Mouse (Mus musculus): ENCODE data around the gene Fam19a3.
"Not testable (repeated sequence)": the region's sequence is repeated elsewhere in the genome, so short reads cannot be mapped to it uniquely, and the experiment has no call there.

Gene Fam19a3

DNA sequence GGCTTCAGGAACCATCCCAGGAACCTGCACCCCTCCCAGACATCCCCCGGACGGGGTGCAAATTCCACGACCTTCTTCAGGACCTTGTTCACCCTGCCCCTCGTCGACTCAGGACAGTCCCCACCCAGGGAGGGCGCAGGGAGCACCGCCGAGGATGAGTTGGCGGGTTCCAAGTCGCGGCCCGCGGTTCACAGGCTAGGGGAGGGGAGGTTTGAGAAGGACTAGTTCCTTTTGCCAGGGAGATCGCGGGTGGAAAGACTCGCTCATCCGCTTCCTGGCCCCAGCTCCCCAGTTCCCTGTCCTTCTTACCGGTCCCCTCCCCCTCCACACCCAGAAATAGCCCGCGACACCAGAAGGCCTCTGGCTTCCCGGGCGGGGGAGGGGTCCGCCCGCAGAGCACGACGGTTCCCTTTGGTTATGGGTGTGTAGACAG, at the start of gene Fam19a3:
TSS of gene Fam19a3 (minus strand) at position 370 of the 433 bp plus-strand sequence.
- no peak for DNase-seq (ENCODE audit: low read depth)

DNA sequence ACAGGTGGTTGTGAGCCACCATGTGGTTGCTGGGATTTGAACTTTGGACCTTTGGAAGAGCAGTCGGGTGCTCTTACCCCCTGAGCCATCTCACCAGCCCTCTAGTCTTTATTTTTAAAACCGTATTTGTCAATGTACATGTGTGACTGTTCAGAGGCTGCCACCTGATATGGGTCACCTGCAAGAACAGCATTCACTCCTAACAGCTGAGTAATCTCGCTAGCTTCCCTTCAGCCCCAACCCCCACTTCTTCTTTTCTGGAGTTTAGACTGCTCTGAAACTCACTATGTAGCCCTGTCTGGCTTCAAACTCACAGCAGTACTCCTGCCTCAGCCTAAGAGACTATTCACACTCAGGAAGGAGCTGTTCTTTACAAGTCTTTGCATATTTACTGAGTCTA, 40.8 kb upstream of the Fam19a3 start:
- DNase-seq (ENCODE audit: low read depth) = no peak

DNA sequence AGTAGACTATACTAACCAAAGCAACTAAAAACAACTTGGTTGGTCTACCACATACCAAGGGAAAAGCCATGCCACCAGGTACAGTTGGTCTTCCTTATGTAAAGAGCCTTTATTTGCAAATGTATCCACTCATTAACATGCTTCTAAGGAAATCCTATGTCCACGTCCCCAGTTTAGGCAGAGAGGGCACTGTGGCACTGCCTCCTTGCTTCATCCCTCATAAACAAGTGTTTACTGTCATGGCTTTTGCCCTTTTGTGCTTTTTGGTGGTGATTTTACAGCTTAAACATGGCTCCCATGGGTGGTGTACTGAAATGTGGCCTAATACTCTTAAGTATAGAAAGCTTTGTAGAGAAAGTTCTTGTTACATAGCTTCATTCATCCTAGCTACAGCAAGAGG, 38.8 kb upstream of the Fam19a3 start:
- DNase-seq (ENCODE audit: low read depth) = no peak

DNA sequence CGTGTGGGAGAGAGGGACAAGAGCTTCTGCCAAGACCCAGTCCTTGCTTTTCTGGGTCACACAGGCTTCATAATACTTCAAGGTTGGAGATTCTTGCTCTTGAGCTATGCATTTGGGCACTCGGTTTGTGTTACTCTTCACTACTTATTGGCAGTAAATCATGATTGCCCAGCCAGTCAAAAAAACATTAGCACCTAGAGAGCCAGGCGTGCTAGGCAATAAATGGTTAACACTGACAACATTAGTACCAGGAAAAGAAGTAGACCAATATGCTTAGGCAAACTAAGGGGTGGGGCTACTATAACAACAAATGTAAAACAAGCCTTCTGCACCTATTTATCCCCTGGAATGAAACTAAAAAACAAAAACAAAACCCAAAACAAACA, 37.1 kb upstream of the Fam19a3 start:
- DNase-seq (ENCODE audit: low read depth) = no peak

DNA sequence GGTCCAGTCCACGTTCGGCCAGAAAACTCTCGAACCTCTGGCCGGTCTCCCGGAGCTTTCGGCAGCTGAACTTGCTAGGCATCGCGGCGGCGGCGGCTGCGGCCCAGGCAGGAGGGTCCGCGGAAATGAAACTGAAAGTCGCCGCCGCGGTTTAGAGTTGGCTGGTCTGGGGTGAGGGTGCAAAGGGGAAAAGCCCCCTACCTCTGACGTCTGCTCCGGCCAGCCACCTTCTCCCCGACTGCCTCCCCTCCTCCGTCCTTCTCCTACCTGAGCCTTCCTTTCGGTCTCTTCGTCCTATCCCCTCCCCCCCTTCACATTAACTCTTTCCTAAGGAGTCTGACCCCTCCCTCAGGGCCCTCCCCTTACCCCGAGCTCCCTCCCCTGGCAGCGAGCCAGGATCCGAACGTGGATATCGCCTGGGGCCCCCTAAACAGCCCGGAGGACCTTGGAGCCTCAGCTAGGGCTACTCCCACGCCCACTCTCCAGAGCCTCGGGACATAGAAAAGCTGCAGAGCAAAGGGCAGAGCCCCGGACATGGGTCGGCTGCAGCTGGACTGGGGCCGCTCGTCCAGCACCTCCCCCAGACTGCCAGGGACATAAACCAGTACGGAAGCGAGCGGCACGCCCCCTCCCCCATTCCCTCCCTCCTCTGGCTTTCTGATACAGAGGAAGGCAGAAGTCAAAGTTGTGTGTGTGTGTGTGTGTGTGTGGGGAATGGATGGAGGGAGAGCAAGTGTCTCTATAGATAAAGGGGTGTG, 36.5 kb upstream of the Fam19a3 start, which contains the start of gene Mov10:
TSS of gene Mov10 (minus strand) at position 573 of the 758 bp plus-strand sequence.
- peak; percentile 53 for DNase-seq (ENCODE audit: low read depth)

DNA sequence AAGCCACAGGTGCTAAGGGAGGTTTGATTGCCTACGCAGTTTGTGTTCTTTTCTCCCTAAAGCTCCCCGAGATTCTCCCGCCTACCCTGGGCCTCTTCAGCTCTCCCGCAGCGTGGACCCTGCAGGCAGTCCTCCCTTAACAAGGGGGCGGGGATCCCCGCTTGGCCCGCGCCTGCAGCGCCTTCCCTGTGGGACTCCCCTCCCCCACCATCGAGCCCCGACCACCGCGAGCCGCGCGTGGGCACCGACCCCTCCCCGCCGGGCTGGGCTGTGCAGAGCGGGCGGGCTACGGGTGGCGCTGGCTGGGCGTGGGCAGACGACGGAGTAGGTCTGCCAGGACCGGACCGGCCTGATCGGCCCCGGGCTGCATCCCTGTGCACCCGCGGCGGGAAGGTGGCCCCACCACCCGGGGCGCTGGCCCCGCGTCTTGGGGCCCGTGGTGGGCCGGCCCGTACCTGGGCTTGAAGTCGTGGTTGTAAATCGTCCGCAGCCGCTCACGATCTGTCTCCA, 35.9 kb upstream of the Fam19a3 start:
- no peak for DNase-seq (ENCODE audit: low read depth)

DNA sequence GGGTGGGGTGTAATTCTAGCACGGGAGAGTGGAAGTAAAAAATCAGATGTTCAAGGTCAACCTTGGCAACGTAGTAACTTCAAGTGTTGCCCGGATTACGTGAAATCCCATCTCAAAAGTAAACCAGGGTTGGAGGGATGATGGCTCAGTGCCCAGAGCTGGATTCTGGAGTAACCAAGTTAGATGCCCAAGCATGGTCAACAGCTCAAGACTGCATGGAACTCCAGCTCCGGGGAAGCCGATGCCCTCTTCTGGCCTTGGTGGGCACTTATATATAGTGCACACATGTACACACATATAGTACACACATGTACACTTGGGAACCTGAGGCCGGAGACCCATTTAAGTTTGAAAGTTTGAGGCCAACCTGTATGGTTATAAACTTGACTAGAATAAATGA, 34.5 kb upstream of the Fam19a3 start:
- DNase-seq (ENCODE audit: low read depth) = no peak

DNA sequence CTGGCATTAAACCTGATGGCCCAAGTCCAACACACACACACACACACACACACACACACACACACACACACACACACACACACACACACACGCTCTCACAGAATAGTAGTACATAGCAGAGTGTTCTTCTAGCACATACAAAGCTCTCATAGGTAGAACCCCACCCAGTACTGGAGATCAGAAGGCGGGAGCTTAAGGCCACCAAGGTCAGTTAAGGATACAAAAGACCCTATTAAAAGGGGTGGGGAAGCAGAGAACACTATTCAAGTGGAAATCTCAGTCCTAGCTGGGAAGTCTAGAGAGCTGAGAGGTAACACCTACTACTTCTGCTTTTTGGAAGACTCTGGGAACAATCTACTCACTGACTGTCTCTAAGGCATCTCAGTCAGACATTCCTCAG, 33.7 kb upstream of the Fam19a3 start:
- DNase-seq (ENCODE audit: low read depth) = no peak

DNA sequence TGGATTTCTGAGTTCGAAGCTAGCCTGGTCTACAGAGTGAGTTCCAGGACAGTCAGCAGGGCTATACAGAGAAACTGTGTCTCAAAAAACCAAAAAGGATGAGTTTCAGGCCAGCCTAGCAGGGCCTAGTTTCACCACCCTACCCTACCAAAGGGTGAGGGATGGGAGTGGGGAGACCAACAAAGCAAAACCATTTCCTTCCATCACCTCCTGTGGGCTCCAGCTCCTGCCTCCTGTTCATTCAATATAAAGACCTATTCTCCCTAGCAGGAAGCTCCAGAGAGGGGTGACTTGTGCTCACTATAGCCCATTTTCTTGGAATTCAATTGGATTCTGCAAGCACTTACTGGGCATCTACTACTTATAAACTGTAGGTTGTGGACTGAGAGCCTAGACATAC, 33.1 kb upstream of the Fam19a3 start:
- DNase-seq (ENCODE audit: low read depth) = no peak

DNA sequence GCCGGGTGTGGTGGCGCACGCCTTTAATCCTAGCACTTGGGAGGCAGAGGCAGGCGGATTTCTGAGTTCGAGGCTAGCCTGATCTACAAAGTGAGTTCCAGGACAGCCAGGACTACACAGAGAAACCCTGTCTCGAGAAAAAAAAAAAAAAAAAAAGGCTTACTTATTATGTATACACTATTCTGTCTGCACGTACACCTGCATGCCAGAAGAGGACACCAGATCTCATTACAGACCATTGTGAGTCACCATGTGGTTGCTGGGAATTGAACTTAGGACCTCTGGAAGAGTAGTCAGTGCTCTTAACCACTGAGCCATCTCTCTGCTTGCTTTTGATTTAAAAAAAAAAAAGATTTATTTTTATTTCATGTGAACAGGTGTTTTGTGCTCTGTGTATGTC, 31.6 kb upstream of the Fam19a3 start:
- DNase-seq (ENCODE audit: low read depth) = not testable (repeated sequence)

DNA sequence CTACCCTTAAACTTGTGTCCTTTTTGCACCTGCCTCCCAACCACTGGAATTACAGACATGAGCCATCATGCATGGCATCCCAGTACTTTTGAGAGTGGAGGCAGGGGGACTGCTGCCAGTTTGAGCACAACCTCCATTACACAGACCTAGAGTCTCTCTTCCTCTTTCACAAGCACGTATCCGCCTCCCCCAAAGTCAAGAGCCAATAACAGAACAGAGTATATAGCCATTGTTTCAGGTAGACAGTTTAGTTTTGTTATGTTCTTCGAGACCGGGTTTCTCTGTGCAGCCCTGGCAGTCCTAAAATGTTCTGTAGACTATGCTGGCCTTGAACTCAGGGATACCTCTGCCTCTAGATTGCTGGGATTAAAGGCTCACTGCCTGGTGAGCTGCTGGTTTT, 30.6 kb upstream of the Fam19a3 start:
- DNase-seq (ENCODE audit: low read depth) = no peak

DNA sequence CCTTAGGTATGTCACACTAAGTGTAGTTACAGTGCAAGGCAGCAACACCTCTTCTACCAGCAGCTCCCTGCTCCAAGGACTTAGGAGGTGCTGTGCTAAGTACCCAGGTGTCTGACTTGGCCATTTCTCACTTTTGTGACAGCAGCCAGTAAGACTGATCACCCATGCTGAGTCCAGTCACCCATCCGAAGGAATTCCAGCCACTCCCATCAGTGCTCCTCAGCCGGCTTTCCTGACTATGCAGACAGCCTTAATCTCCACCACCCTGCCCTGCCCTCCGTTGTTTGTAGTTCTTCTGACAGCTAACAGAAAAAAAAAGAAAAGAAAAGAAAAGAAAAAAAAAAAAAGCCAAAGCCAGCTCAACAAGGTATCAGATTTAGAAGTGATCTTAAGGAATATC, 30.1 kb upstream of the Fam19a3 start:
- DNase-seq (ENCODE audit: low read depth) = no peak

DNA sequence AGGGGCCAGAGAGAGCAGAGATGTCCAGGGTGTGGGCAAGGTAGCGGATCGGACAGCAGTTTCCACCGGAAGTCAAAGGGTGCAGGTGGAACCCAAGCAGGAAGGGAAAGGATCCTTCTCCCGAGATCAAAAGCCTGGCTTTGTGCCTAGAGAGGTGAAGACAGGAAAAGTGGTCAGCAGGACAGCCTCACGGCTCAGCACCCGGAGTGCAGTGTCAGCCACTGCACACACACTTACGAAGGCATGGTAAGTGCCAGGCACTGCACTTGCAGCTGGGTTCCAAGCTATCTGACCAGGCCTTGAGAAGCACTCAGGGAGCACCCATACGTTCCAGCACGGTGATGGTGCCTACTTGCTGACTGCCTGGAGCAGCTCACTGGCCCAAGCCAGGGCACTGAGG, 23.9 kb upstream of the Fam19a3 start:
- no peak for DNase-seq (ENCODE audit: low read depth)

DNA sequence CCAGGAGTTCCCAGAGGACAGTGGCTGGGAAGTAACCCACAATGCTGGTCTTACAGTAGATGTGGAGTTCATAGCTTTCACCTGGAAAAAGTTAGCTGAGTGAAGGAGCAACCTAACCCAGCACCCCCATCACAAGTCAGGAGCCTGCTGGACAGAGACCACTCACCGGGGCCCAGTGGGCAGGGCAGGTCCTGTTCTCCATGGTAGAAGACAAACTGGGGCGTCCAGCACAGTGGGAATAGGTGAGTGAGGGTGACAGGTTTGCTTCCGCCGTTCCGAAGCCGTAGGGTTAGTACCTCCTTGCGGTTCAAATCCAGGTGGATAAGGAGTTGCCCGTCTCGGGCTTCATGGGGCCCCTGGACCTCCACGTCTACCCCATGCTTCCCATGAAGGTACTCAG, 22.7 kb upstream of the Fam19a3 start:
- DNase-seq (ENCODE audit: low read depth) = no peak

DNA sequence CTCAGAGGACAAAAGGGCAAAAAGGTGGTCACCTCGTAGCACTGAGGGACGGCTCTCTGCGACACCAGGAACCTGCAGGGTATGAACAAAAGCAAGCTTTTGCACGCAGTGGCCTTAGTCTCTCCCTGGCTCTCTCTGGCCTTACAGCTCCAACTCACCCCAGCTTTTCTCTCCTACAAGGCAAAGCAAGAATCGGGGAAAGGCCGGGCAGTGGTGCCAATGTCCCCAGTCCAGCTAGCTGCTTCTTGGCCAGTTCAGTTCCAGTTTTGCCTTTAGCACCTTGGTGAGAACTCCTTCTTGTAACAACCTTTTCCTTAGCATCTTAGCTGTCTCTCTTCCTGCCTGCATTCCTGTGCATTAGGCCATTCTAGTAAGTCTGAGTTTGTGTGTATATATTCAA, 19.8 kb upstream of the Fam19a3 start:
- DNase-seq (ENCODE audit: low read depth) = no peak

DNA sequence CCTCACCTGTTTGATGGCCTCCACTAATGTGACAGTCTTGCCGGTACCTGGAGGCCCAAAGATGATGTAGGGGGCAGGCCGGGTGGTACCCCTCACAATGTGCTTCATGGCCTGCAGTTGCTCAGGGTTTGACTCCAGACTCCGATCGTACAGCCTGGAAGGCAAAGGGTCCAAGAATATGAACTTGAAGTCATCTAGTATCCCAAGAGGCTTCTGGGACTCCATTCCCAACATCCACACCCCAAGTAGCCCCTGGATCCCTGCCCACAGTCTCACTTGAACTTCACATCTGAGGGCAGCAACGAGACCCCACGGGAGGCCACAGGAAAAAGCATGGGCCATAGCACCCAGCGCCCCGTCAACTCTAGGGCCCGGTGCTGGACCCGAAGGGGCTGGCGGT, 19.0 kb upstream of the Fam19a3 start:
- DNase-seq (ENCODE audit: low read depth) = no peak

DNA sequence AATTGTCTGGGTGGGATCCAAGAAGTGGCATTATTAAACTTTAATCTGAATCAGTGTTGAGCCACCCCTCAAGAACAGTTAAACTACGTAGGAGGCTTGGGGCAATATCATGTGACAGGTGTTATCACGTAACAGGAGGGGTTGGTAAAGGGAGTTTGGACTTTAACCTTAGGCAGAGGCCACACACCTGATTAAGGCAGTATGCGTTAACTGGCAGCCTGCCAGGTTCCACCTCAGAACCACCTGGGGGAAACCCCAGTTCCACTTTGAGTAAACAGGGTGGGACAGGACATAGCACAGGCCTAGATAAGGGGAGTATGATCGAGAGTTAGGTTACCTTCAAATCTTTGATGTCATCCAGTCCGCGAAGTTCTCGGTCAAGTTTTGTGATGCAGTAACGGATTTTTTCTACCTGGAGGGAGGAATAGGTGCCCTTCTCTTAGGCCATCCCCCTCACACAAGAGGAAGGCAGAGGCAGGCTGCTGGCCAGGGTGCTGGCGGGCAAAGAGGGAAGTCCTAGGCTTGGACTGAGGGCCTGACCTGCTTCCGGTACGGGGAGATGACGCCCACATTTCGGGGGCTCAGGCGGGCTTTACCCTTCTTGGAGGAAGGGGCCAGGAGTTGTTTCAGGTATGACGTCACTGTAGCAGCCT, 14.9 kb upstream of the Fam19a3 start:
- DNase-seq (ENCODE audit: low read depth) = no peak

DNA sequence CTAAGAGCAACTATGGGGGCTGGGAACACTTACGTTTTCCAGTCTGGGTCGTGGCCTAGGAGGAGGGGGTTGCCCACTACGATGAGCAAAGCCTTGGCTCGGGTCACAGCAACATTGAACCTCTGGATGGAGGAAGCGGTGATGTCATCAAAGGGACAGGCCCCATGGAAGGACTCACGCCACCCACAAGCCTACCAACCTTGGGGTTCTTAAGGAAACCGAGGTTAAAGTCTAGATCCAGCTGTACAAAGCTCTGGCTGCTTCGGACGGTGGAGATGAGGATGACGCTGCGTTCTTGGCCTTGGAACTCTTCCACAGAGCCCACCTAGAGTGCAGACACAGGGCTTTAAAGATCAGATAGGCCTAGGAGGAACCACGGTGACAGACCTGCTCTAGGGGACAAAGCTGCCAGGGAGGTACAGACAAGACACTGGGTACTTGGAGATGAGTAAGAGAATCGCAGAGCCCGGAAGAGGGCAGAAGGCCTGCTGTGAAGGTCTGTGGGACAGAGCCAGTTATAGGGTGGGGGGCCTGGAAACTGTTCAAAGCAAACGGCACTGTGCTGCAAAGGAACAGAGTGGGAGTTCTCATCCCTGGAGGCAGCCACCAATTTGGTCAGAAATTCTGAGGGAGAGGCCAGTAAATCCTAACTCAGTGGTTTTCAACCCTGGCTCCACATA, 14.2 kb upstream of the Fam19a3 start:
- no peak for DNase-seq (ENCODE audit: low read depth)

DNA sequence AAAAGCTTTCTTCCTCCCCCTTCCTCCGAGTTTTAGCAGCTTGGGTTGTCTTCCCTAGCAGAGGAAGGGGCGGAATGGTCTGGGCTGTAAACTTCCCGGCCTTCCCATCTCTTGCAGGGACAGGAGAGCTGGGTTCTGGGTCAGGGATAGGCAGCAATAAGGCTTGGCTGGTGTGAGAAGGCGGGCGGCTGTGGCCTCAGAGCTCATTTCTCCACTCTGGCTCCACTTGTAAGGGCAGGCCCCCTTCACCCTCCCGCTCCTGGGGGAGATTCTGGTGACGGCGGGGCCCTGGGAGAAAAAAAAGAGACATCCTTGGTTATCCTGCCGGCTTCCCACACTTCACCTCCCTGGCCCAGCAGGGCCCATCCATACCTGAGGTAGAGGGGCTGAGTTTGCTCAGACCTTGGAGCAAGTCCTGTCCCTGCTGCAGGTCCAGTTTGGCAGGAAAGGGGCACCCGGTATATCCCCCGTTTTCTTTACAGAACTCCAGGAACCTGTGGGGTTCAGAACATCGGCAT, 13.4 kb upstream of the Fam19a3 start:
- no peak for DNase-seq (ENCODE audit: low read depth)

DNA sequence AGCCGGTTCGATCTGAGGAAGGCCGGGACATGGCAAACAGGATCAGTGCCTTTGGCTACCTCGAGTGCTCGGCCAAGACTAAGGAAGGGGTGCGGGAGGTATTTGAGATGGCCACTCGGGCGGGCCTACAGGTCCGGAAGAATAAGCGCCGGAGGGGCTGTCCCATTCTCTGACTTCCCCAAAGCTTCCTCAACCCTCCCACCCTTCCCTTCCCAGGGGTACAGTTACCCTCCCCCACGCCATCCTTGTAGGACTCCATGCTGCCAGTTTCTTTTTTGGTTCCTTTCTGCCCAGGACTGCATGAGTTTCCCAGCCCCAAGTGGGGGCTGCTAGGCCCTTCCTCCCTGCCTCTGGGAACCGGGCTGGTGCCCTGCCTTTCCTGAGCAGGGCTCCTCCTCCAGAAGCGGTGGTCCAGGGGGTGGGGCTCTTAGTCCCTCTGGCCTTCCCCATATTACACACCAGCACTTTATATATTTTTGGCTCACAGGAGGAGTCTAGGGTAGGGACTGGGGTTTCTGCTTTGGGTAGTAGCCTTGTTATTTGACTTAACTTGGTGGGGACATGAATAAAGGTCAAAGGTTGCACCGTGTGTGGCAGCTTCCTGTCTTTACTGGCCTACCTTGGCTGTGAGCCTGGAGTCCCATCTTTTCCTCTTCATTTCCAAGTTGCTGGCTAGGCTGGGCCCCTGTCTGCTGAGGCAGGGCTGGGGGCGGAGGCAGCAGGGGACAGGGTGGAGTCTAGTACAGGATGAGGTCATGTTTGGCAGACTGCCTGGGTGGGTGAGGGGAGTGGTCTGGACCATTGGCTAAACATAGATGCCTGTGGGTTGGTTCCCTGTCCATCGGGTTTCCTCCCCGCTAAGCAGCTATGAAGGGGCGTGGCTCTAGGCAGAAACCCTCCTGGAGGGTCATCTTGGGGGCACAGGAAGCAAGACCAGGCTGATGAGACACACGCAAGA, 12.5 kb upstream of the Fam19a3 start:
- DNase-seq (ENCODE audit: low read depth) = peak; percentile 73

Measured in c-Kit-positive CD71-negative TER-119-negative erythroid progenitor cells, embryonic 14.5 days (primary cell).